Mouse (Mus musculus) lung, embryonic 16.5 days (tissue): Measurements from ENCODE around the gene Ccdc14. TPM values are rescaled to one million over a fixed set of nuclear protein-coding genes. Genes with fewer than 3 reads are reported as not detected.
"Not testable (repeated sequence)": the region's sequence is repeated elsewhere in the genome, so short reads cannot be mapped to it uniquely, and the experiment has no call there.

ENCODE experiments used
- ATAC-seq: fragments of 200-750 bp; cut with Nextera tagmentation; 2 replicates; pipeline ENCODE4 v1.8.0; 2017; ENCODE audit warnings: low read depth, mild to moderate bottlenecking, moderate library complexity
- H3K27ac ChIP-seq: fragments of 300-500 bp; sonication (generic); 2 replicates; pipeline ENCODE4 v1.5.1; 2014; ENCODE audit warnings: mild to moderate bottlenecking, control low read depth, low read length
- H3K27me3 ChIP-seq: fragments of 300-500 bp; sonication (generic); 2 replicates; pipeline ENCODE4 v1.6.1; 2014; ENCODE audit warnings: low read depth, low read length, mixed read lengths; ENCODE audit not compliant: control insufficient read depth, insufficient read depth
- H3K36me3 ChIP-seq: fragments of 300-500 bp; sonication (generic); 2 replicates; pipeline ENCODE4 v1.6.1; 2014; ENCODE audit warnings: low read length; ENCODE audit not compliant: control insufficient read depth, insufficient read depth
- H3K4me1 ChIP-seq: fragments of 300-500 bp; sonication (generic); replicated peaks from 2 replicates; pipeline ENCODE4 v1.6.1; 2014; ENCODE audit warnings: low read length, mixed read lengths; ENCODE audit not compliant: control insufficient read depth, insufficient read depth
- H3K4me2 ChIP-seq: fragments of 300-500 bp; sonication (generic); 2 replicates; pipeline ENCODE4 v1.6.1; 2014; ENCODE audit warnings: low read depth, low read length, control low read depth
- H3K4me3 ChIP-seq: fragments of 300-500 bp; sonication (generic); 2 replicates; pipeline ENCODE4 v1.5.1; 2014; ENCODE audit warnings: mild to moderate bottlenecking, low read length, control low read depth
- H3K9ac ChIP-seq: fragments of 300-500 bp; sonication (generic); 2 replicates; pipeline ENCODE4 v1.6.1; 2014; ENCODE audit warnings: low read length, control low read depth
- H3K9me3 ChIP-seq: fragments of 300-500 bp; sonication (generic); 2 replicates; pipeline ENCODE4 v1.6.1; 2016; ENCODE audit warnings: low read length; ENCODE audit not compliant: control insufficient read depth
- WGBS: fragments of 180-500 bp; shearing (Covaris S2); extraction: QIAGEN DNeasy Blood & Tissue Kit; methylation state at CpG from one replicate; pipeline ENCODE4 v1.1.7; 2014; 5-methylcytosine and 5-hydroxymethylcytosine counted together
- polyA plus RNA-seq: library from polyadenylated mRNA; unstranded; fragments of >200 nt; fragmentation: Nextera tagmentation; extraction: Ambion mirVana; gene quantifications from 2 replicates; pipeline ENCODE4 v1.2.1, GENCODE M21; 2015

Gene Ccdc14
- polyA plus RNA-seq, result 7.9 and 8.0 TPM in 2 replicates

DNA sequence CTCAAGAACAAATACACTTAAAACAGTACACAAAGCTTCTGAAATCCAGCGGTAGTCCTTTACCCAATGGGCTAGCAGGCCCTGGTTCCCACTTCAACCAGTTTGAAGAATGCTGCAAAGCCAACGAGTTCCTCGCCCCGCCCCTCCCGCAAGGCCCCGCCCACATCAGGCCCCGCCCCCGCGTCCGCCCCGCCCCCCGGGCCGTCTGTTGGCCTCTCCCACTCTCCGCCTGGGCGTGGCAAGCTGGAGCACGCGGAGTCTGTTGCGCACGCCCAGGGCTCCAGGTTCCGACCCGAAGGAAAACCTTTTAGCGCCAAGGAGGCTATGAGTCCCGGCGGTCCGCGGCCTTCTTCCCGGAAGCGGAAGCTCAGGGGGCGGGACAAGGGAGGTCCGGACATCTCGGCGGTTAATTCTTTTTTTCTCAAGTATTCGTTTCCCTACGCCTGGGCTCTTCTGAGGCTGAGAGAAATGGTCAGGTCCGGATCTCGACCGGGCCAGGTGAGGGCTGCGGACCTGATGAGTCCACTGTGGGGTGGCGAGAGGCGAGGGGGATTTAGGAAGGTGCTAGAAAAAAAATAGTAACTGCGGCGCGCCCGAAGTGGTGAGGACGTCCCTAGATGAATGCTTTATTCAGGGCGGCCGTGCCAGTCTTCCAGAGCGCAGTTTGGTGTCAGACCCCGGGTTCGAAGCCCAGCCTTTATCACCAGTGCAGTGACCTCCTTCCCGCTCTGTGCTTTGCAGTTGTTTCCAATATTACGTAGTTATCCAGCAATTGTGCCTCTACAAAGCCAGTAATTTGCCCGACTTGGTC lies at the start of gene Ccdc14:
Ccdc14 (plus strand) TSS at position 283 of the 811 bp plus-strand sequence.
- Histone ChIP-seq H3K4me3 (peak within 1 kb of the TSS; percentile 82), H3K27me3 (no peaks in the 10 kb centered on the region), H3K27ac (peak within 1 kb of the TSS; percentile 97), H3K4me1 (peaks cover 10% of the 10 kb centered on the region), H3K4me2 (peak within 1 kb of the TSS; percentile 71), H3K9me3 (no peaks in the 10 kb centered on the region), H3K36me3 (no peaks in the 10 kb centered on the region), H3K9ac (peak within 1 kb of the TSS; percentile 89)
- peak; percentile 96 for ATAC-seq
- WGBS, result under 1% methylated on average over 47 of the region's 53 CpGs

DNA sequence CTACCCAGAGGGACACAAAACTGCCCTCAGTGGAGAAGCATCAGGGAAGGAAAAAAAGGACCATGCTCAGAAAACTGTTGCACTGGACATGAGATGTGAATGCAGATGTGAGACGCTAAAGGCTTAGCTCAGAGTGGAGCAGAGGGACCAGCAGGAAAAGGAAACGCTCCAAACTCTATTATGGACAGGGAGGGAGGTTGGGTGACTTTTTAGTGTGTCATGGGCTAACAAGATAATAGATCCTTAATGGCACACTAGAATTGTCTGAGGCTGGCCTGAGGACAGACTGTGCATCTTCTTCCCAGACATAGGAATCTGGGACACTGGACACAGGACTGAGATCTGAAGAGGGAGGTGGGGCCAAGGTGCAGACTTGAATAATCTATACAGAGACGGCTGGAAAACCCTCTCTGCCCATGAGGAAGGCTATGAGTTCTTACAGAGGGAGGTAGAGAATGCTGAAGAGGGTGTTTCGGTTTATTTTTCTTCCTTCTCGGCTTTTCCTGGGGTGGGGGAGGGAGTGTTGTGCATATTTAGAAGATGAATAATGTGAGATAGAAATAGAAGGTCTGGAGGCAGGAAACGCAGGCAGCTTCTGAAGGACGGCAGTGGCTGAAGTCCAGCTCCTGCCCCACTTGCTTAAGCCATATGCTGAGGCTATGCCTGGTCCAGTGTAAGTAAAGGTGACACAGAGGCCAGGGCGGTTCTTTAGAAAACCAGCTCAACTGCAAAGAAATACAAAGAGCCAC lies 46.7 kb upstream of the Ccdc14 start:
- Histone ChIP-seq H3K4me1 (peaks cover 18% of the 10 kb centered on the region), H3K27me3 (no peaks in the 10 kb centered on the region), H3K4me2 (peak overlapping the region; percentile 25), H3K9ac (no peak overlapping the region; the same call in 1 of the 2 replicates), H3K36me3 (no peaks in the 10 kb centered on the region), H3K27ac (peak overlapping the region; percentile 87), H3K4me3 (no peak overlapping the region), H3K9me3 (no peaks in the 10 kb centered on the region)
- WGBS, result 20% methylated on average over 8 of the region's 8 CpGs
- peak; percentile 95 for ATAC-seq

DNA sequence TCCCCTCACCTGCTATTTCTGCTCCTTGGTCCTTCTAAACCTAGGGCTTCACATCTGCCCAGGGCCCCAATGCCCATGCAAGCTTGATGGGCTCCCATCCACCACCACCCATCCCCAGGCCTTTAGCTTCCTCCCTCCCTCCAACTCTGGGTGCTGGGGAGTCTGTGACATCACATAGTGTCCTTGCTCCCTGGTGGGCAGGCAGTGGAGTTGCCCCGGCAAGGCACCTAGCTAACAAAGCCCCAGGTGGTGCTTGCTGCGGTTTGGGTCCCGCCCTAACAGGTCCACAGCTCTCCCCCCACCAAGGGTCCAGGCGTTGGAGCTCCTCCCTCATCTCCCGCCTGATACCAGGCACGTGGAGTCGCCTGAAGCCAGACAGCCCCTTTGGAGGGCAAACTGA lies 40.8 kb upstream of the Ccdc14 start, which contains the start of gene Ropn1:
Ropn1 (plus strand) TSS at position 301 of the 400 bp plus-strand sequence.
- H3K4me3 ChIP-seq, result no peak within 1 kb of the TSS
- WGBS, result 53% methylated on average over 7 of the region's 7 CpGs
- no peak within 1 kb of the TSS for H3K9ac ChIP-seq

DNA sequence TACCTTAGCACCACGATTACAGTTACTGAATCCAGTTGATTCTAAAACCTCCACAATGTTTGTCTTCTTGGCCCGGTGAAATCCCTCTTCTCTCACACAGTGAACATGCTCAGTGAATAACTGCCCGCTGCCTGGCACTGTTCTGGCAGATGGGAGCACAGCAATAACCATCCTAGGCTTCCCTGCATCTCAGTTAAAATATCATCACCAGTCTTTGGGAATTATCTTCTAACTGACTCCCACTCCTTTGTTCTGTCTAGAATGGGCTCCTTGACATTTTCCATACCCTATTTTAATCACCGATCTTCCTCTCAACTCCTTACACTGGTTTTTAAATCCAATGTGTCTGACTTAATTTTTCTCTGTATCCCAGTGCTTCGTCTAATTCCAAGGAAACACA lies 37.4 kb upstream of the Ccdc14 start:
- Histone ChIP-seq H3K27ac (no peak overlapping the region), H3K4me1 (peaks cover 2% of the 10 kb centered on the region; the same call in 1 of the 2 replicates), H3K9ac (no peak overlapping the region), H3K4me2 (no peak overlapping the region), H3K27me3 (no peaks in the 10 kb centered on the region), H3K36me3 (no peaks in the 10 kb centered on the region), H3K9me3 (no peaks in the 10 kb centered on the region), H3K4me3 (no peak overlapping the region)
- no peak for ATAC-seq
- 86% methylated on average over 5 of the region's 5 CpGs for WGBS

More for the DNA sequence above, 40.8 kb upstream of the Ccdc14 start, which contains the start of gene Ropn1:
- H3K36me3 ChIP-seq, result no peaks in the 10 kb centered on the region
- ATAC-seq, result no peak; the same call in 1 of the 2 replicates
- no peaks in the 10 kb centered on the region for H3K27me3 ChIP-seq
- peaks cover 5% of the 10 kb centered on the region for H3K4me1 ChIP-seq
- no peak within 1 kb of the TSS for H3K27ac ChIP-seq
- no peaks in the 10 kb centered on the region for H3K9me3 ChIP-seq
- H3K4me2 ChIP-seq, result no peak within 1 kb of the TSS

DNA sequence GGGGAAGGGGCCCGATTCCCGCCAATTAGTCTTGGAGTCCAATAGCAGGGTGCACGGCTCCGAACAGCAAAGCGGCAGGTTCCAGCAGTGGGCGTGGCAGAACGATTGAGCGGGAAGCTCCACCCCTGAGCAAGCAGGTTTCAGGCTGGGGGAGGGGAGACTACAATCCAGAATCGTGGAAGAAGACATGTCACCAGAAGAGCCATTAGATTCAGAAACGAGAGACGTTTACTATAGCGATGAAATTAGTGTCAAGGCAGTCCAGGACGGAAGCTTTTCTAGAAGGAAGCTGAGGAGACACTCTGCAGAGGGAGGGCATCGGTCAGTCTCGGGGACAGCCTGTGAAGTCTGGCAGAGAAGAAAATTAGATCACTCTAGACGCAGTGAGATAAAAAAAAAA lies 32.9 kb upstream of the Ccdc14 start:
- H3K9me3 ChIP-seq, H3K36me3 ChIP-seq, H3K27ac ChIP-seq, H3K27me3 ChIP-seq, H3K4me1 ChIP-seq: not testable (repeated sequence)
- peak overlapping the region; percentile 36 for H3K4me3 ChIP-seq
- peak; percentile 57; the same call in 1 of the 2 replicates for ATAC-seq
- H3K9ac ChIP-seq, result 0 out of 2 replicates have a peak overlapping the region, but pooled peaks have one; percentile 5
- peak overlapping the region; percentile 54 for H3K4me2 ChIP-seq
- WGBS, result 2% methylated on average over 16 of the region's 16 CpGs

DNA sequence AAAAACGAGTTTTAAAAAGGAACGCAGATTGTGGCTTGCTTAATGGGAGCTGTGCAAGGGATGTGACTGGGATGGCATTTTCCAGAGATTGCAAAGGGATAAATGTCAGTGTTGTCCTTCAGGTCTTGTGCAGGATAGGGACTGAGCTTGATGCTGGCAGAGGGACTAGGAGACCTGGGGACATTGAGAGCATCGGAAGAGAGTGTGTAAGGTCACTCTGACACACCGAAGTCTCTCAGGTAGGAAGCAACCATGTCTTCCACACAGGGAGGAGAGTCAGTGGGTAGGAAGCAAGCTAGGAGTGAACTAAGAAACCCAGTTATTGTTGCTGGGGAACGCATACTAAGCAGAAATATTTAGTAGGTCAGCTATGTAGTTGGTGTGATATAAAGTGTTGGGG lies 32.4 kb upstream of the Ccdc14 start:
- H3K4me2 ChIP-seq, result peak overlapping the region; percentile 54
- H3K9ac ChIP-seq, result no peak overlapping the region
- no peaks in the 10 kb centered on the region for H3K27me3 ChIP-seq
- H3K4me3 ChIP-seq, result peak overlapping the region; percentile 36
- WGBS, result 26% methylated on average over 5 of the region's 5 CpGs
- no peaks in the 10 kb centered on the region for H3K9me3 ChIP-seq
- ATAC-seq, result peak; percentile 36; the same call in 1 of the 2 replicates
- peaks cover 8% of the 10 kb centered on the region for H3K4me1 ChIP-seq
- H3K27ac ChIP-seq, result no peak overlapping the region
- no peaks in the 10 kb centered on the region for H3K36me3 ChIP-seq

DNA sequence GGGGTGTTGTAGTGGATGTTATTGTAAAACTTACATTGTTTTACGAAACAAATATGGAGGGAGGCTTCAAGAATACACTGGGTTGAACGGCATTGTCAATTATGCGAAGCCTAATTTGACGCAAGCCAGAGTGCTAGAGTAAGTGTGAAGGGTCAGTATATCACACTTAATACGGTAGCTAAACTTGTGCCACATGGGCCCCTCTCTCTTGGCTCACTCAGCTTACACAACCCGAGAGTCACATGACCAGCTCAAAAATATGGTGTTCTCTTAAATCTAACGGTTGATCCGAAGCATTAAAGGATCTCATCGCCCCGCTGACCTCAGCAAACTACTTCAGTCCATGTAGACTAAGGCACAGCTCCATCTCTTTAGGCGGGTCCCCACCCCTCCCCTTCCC lies 32.0 kb upstream of the Ccdc14 start:
- Histone ChIP-seq H3K36me3 (no peaks in the 10 kb centered on the region), H3K4me1 (peaks cover 8% of the 10 kb centered on the region), H3K9ac (no peak overlapping the region), H3K27ac (no peak overlapping the region), H3K4me2 (peak overlapping the region; percentile 54), H3K27me3 (no peaks in the 10 kb centered on the region), H3K9me3 (no peaks in the 10 kb centered on the region), H3K4me3 (no peak overlapping the region; the same call in 1 of the 2 replicates)
- peak; percentile 78 for ATAC-seq
- WGBS, result 35% methylated on average over 11 of the region's 11 CpGs

DNA sequence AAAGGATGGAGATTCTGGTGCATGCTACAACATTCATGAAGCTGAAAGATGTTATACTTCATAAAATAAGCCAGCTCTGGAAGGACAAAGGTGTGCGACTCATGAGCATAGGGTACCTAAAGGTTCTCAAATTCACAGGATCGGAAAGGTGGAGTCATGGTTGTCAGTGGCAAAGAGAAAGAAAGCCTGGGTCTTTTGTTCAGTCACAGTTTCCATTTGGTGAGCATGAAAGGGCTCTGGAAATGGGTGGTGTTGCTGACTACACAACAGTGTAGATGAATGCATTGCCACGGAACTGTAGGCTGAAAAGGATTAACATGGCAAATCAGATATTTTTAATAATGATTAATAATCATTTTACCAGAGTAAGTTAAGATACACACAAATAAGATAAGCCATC lies 25.9 kb upstream of the Ccdc14 start:
- Histone ChIP-seq H3K9ac (no peak overlapping the region), H3K4me1 (no peaks in the 10 kb centered on the region), H3K27ac (no peak overlapping the region), H3K27me3 (no peaks in the 10 kb centered on the region), H3K36me3 (no peaks in the 10 kb centered on the region), H3K4me3 (no peak overlapping the region), H3K4me2 (no peak overlapping the region), H3K9me3 (no peaks in the 10 kb centered on the region)
- no peak for ATAC-seq
- whole genome bisulfite sequencing, result 81% methylated on average over 3 of the region's 3 CpGs
